Mouse (Mus musculus): ENCODE measurements around the gene Fam20a.

DNA sequence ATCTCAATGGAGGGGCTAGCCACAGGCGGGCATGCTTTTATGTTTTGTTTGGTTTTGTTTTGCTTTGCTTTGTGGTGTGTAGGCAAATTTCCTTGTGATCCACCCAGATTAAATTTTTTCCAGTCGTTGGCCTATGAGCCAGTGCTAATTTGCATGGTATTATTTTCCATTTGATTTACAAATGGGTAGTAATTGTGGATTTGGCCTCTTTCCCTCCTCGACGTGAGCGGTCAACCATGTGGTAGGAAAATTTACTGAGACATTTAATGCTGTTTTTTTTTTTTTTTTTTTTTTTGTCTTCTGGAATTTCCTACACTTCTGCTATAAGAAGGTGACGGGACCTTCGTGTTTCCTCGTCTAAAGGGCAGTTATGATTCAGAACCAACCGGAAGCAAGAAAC is 18.2 kb downstream of the Fam20a start:
- no peak for TF ChIP-seq CTCF (conservative IDR thresholded peaks at IDR 0.05; ENCODE audit: low read length)
- no peak for TF ChIP-seq POU5F1 (IDR thresholded peaks at IDR 0.05; ENCODE audit: borderline replicate concordance, low read length)
- TF ChIP-seq NANOG (IDR thresholded peaks at IDR 0.05; ENCODE audit: borderline replicate concordance, low read length), result no peak

Measured in E14TG2a.4 (cell line).